Mouse (Mus musculus) heart, embryonic 10.5 days (tissue): Measurements from ENCODE around the gene Rere. TPM values are rescaled to one million over a fixed set of nuclear protein-coding genes. Genes with fewer than 3 reads are reported as not detected.

ENCODE experiments used
- DNase-seq: peaks from one replicate; pipeline ENCODE4 v3.0.0-alpha.2; 2017; ENCODE audit warnings: low spot score
- H3K27ac ChIP-seq: fragments of 300-500 bp; sonication (generic); 2 replicates; pipeline ENCODE4 v1.5.1; 2016; ENCODE audit warnings: mild to moderate bottlenecking
- H3K27me3 ChIP-seq: fragments of 300-500 bp; sonication (generic); 2 replicates; pipeline ENCODE4 v1.6.1; 2016; ENCODE audit warnings: mild to moderate bottlenecking; ENCODE audit not compliant: poor library complexity, insufficient read depth, severe bottlenecking
- H3K36me3 ChIP-seq: fragments of 300-500 bp; sonication (generic); 2 replicates; pipeline ENCODE4 v1.6.1; 2016; ENCODE audit warnings: mild to moderate bottlenecking, moderate library complexity
- H3K4me1 ChIP-seq: fragments of 300-500 bp; sonication (generic); 2 replicates; pipeline ENCODE4 v1.6.1; 2016; ENCODE audit warnings: mild to moderate bottlenecking
- H3K4me3 ChIP-seq: fragments of 300-500 bp; sonication (generic); 2 replicates; pipeline ENCODE4 v1.5.1; 2016; ENCODE audit warnings: mild to moderate bottlenecking, moderate library complexity
- H3K9me3 ChIP-seq: fragments of 300-500 bp; sonication (generic); 2 replicates; pipeline ENCODE4 v1.6.1; 2016; ENCODE audit warnings: mild to moderate bottlenecking, moderate library complexity
- WGBS: fragments of 180-500 bp; shearing (Covaris S2); methylation state at CpG from one replicate; pipeline ENCODE4 v1.1.7; 2016; 5-methylcytosine and 5-hydroxymethylcytosine counted together
- polyA plus RNA-seq: library from polyadenylated mRNA; unstranded; fragments of >200 nt; fragmentation: Nextera tagmentation; extraction: Ambion mirVana; gene quantifications from 2 replicates; pipeline ENCODE4 v1.2.1, GENCODE M21; 2016

The Rere gene
- polyA plus RNA-seq, 1 experiment from 2014 or later = 31.6 TPM

DNA sequence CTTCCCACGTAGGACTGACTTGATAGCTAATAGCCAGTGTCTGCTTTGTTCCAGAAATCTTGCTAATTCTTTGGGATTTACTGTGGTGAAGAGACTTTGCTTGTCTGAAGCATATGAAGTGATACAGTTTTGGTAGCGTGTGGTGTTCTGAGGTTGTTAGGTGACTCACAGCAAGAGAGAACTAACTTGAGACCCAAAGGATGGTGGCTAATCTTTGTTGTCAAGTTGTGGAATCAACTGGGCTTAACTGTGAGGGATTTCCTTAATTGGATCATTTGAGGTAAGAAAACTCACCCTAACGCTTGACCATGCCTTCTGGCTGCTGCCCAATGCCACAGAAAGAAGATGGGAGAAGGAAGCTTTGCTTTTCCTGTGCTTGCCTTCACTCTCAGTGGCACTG, 63.1 kb downstream of the Rere start:
- 65% methylated on average over 3 of the region's 3 CpGs for WGBS
- no peak for DNase-seq

DNA sequence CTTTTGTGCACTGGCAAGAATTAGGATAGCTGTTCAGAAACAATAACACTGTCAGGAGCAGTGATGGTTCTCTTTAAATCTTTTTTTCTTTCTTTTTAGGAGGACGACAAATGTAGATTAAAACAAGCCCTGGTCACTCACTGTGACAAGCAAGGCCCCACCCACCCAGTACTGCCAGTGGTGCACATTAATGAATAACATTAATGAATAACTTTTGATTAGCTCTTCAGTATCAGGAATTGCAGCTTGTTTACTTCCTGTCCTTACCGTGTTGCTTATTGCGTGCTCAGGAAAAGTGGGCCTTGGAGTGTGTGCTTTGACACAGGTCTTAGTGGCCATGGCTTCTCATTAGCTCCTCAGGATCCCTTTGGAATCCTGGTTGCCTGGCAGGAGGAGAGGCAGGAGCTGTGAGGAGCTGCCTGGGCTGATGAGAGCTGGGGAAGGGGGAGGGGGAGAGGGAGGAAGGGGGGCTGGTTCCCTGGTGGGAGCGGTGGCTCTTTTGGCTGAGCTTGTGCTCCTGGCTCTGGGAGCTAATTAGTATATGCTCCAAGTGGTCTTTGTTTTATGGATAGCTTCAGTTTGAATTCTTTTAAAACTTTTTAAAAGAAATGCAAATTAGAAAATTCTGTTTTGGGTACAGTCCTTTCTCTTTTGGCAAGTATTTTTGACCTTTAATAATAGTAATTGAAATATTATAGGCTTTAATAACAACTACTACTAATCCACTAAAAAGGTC, 65.4 kb downstream of the Rere start:
- no peak overlapping the region for H3K27ac ChIP-seq
- peaks cover 25% of the 10 kb centered on the region for H3K4me1 ChIP-seq
- WGBS = 13% methylated on average over 4 of the region's 4 CpGs

More for the DNA sequence above, 63.1 kb downstream of the Rere start:
- Histone ChIP-seq H3K27ac (no peak overlapping the region), H3K36me3 (no peaks in the 10 kb centered on the region), H3K27me3 (no peaks in the 10 kb centered on the region), H3K9me3 (no peaks in the 10 kb centered on the region), H3K4me1 (peaks cover 14% of the 10 kb centered on the region), H3K4me3 (no peak overlapping the region)

GRCm38 (mm10) chr4:150347387-150347672, 65.9 kb downstream of the Rere start:
- DNase-seq = no peak
- WGBS = 22% methylated on average over 2 of the region's 2 CpGs
- Histone ChIP-seq H3K9me3 (no peaks in the 10 kb centered on the region), H3K27me3 (no peaks in the 10 kb centered on the region), H3K4me1 (peaks cover 25% of the 10 kb centered on the region), H3K36me3 (no peaks in the 10 kb centered on the region), H3K4me3 (no peak overlapping the region), H3K27ac (no peak overlapping the region)

More for the DNA sequence above, 65.4 kb downstream of the Rere start:
- Histone ChIP-seq H3K27me3 (no peaks in the 10 kb centered on the region), H3K9me3 (no peaks in the 10 kb centered on the region), H3K36me3 (no peaks in the 10 kb centered on the region), H3K4me3 (no peak overlapping the region; the same call in 1 of the 2 replicates)
- no peak for DNase-seq

DNA sequence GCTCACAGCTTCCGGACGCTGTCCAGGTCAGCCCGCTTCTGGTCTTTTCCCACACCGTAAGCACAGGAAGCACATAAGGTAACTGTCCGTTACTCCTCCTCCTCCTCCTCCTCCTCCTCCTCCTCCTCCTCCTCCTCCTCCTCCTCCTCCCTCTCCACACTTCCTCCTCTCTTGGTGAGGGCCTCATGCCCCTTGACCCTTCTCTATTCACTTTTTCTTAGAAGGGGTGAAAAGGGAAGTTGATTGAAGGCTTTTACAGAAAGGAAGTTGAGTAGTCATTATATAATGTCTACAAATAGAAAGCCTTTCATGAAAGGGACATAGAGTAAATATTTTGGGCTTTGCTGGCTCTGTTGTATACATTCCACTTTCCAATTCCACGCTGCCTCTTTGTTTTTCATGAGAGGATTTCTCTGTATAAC, 68.2 kb downstream of the Rere start:
- WGBS = 78% methylated on average over 6 of the region's 6 CpGs

GRCm38 (mm10) chr4:150351419-150352075, 70.1 kb downstream of the Rere start:
- no peaks in the 10 kb centered on the region for H3K9me3 ChIP-seq
- no peaks in the 10 kb centered on the region for H3K27me3 ChIP-seq
- no peak overlapping the region for H3K27ac ChIP-seq
- WGBS = 62% methylated on average over 7 of the region's 7 CpGs
- H3K4me3 ChIP-seq = no peak overlapping the region
- H3K36me3 ChIP-seq = no peaks in the 10 kb centered on the region
- no peak for DNase-seq
- peaks cover 24% of the 10 kb centered on the region for H3K4me1 ChIP-seq

More for the DNA sequence above, 68.2 kb downstream of the Rere start:
- no peaks in the 10 kb centered on the region for H3K27me3 ChIP-seq
- H3K4me1 ChIP-seq = peaks cover 25% of the 10 kb centered on the region
- H3K36me3 ChIP-seq = no peaks in the 10 kb centered on the region
- no peak overlapping the region for H3K4me3 ChIP-seq
- DNase-seq = no peak
- no peaks in the 10 kb centered on the region for H3K9me3 ChIP-seq
- H3K27ac ChIP-seq = no peak overlapping the region

DNA sequence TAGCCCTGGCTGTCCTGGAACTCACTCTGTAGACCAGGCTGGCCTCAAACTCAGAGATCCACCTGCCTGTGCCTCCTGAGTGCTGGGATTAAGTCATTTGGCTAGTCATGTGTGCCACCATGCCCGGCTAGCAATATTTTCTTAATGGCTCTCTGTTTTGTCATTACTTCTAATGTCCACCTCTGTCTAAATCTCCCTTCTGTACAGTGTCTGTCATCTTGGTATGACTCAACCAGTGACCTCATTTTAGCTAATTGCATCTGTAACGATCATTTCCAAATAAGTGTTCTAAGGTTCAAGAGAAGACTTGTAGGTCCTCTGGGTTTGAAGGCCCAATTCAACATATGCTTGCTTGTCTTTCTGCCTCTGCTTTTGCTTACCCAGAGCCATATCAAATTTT, 71.3 kb downstream of the Rere start:
- no peaks in the 10 kb centered on the region for H3K27me3 ChIP-seq
- no peaks in the 10 kb centered on the region for H3K36me3 ChIP-seq
- no peak overlapping the region for H3K4me3 ChIP-seq
- DNase-seq = no peak
- no peaks in the 10 kb centered on the region for H3K9me3 ChIP-seq
- 78% methylated on average over 2 of the region's 2 CpGs for WGBS
- peaks cover 19% of the 10 kb centered on the region for H3K4me1 ChIP-seq
- H3K27ac ChIP-seq = no peak overlapping the region

DNA sequence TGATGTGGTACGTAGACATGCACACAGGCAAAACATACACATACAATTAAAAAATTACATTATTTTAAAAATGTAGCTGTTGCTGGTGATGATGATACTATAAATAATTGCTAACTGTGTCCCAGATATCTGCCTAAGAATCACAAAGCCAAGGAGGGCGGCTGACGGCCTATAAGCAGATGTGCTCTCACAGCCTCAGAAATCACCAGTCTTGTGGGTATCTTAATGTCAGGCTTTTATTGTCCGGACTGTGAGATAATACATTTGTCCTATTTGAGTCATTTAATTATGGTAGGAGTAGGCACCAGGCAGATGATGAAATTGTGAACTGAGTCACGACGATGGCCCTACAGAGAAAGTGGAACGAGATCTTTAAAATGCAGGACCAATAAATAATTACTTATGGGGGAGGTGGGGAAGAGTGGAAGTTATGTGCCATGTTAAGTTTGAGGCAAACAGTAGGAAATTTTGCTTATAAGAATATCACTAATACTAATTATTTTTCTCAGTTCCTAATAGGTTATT, 72.0 kb downstream of the Rere start:
- DNase-seq = no peak
- WGBS = 92% methylated on average over 7 of the region's 7 CpGs
- Histone ChIP-seq H3K36me3 (peaks cover 3% of the 10 kb centered on the region; the same call in 1 of the 2 replicates), H3K4me3 (no peak overlapping the region), H3K9me3 (no peaks in the 10 kb centered on the region), H3K4me1 (peaks cover 19% of the 10 kb centered on the region), H3K27me3 (no peaks in the 10 kb centered on the region), H3K27ac (no peak overlapping the region)

DNA sequence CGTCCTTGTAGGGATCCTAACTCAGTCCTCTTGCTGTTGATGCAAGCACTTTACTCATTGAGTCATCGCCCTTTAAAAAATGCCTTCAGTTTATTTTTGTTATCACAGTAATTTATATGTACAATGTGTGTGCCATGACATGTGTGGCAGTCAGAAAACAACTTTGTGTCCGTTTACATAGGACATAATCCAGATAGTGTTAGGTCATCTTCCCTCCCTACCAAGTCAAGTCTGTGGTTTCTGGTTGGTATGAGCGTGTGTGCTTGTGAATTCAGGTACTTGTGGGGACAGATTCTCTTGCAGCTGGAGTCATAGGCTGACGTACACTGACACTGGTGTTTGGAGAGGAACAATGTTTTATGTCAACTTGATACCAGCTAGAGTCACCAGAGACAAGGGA, 74.4 kb downstream of the Rere start:
- Histone ChIP-seq H3K36me3 (peaks cover 9% of the 10 kb centered on the region; the same call in 1 of the 2 replicates), H3K4me3 (no peak overlapping the region), H3K4me1 (peaks cover 7% of the 10 kb centered on the region), H3K27me3 (no peaks in the 10 kb centered on the region), H3K9me3 (no peaks in the 10 kb centered on the region), H3K27ac (no peak overlapping the region)
- no peak for DNase-seq
- 81% methylated on average over 5 of the region's 5 CpGs for WGBS

DNA sequence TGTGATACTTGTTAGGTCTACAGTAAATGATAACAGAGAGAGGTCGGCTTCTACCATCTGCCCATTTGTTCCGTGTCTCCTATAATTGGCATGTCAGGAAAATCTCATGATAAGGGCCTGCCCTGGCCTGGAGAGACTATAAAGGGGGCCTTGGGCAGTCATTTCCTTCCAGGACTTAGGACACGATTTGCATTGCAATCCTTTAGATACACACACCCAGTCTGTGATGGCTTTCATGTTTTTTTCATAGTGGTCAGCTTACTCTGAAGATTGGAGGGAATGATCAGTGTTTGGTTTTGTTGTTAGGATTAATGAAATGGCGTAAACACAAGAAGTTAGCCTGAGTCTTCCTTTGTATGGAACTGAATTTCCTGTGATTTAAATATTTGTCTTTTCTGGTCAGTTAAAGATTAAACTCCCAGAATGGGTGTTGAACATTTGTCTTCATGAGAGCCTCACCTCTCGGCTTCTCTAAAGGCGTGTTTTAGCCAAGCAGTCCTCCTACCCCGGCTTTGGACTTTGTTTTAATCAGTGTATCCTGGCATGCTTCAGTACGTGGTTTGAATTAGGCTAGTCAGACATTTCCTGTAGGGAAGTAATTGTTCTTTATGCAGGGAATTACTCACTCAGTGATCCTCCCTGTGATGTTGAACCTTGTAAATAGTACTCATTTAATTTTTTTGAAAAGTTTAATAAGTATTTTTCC, 80.7 kb downstream of the Rere start:
- no peaks in the 10 kb centered on the region for H3K9me3 ChIP-seq
- no peaks in the 10 kb centered on the region for H3K27me3 ChIP-seq
- peaks cover 9% of the 10 kb centered on the region; the same call in 1 of the 2 replicates for H3K36me3 ChIP-seq
- no peak overlapping the region for H3K4me3 ChIP-seq
- WGBS = 10% methylated on average over 8 of the region's 8 CpGs
- H3K27ac ChIP-seq = peak overlapping the region; percentile 31
- peaks cover 48% of the 10 kb centered on the region for H3K4me1 ChIP-seq
- DNase-seq = no peak

DNA sequence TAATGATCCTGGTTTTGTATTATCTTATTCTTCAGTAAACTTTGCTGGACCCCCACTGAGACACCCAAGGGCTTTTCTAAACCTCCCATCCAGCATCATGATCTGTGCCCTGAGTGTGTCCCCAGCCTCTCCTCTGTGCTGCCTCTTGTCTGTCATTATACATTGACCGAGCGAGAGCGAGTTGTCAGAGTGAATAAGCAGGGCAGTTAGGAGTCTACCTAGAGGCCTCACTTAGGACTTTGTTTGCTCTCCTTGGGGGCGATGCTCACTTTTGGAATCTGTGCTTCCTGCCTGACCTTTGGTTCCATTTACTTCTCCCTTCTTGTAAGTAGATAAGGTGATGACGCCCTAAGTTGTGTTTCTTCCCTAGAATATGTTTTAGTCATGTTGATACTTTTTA, 81.4 kb downstream of the Rere start:
- H3K27ac ChIP-seq = no peak overlapping the region
- H3K9me3 ChIP-seq = no peaks in the 10 kb centered on the region
- no peak overlapping the region for H3K4me3 ChIP-seq
- H3K27me3 ChIP-seq = no peaks in the 10 kb centered on the region
- WGBS = 13% methylated on average over 5 of the region's 5 CpGs
- DNase-seq = no peak
- H3K36me3 ChIP-seq = peaks cover 9% of the 10 kb centered on the region; the same call in 1 of the 2 replicates
- H3K4me1 ChIP-seq = peaks cover 48% of the 10 kb centered on the region

- WGBS = 87% methylated on average over 2 of the region's 2 CpGs
- Histone ChIP-seq H3K27me3 (no peaks in the 10 kb centered on the region), H3K27ac (no peak overlapping the region), H3K4me1 (peaks cover 51% of the 10 kb centered on the region), H3K36me3 (0 out of 2 replicates have a peak, but pooled peaks cover 4% of the 10 kb centered on the region), H3K4me3 (no peak overlapping the region), H3K9me3 (no peaks in the 10 kb centered on the region)
- DNase-seq = no peak
Observed at GRCm38 (mm10) chr4:150364786-150365185, 83.3 kb downstream of the Rere start.

GRCm38 (mm10) chr4:150366510-150367208, 85.2 kb downstream of the Rere start:
- Histone ChIP-seq H3K4me3 (0 out of 2 replicates have a peak overlapping the region, but pooled peaks have one; percentile 6), H3K36me3 (no peaks in the 10 kb centered on the region), H3K27me3 (no peaks in the 10 kb centered on the region), H3K9me3 (no peaks in the 10 kb centered on the region), H3K4me1 (peaks cover 59% of the 10 kb centered on the region), H3K27ac (peak overlapping the region; percentile 50; the same call in 1 of the 2 replicates)
- WGBS = 22% methylated on average over 6 of the region's 6 CpGs
- peak; percentile 81 for DNase-seq
